Mouse (Mus musculus) heart, postnatal 25 days (tissue): ENCODE results near the gene Bpifa3. TPM values are rescaled to one million over a fixed set of nuclear protein-coding genes. Genes with fewer than 3 reads are reported as not detected.
"Not testable (repeated sequence)": the region's sequence is repeated elsewhere in the genome, so short reads cannot be mapped to it uniquely, and the experiment has no call there.

ENCODE experiments used
- DNase-seq: peaks from one replicate; pipeline ENCODE4 v3.0.0; 2022; ENCODE audit warnings: low spot score
- intact Hi-C: fragments of 180-260 bp; cut with DNase I; formaldehyde crosslinking; loops from one replicate; pipeline ENCODE4 v1.15.1; 2025
- total RNA-seq, 2 experiments: library from RNA; stranded (reverse); gene quantifications; 2 replicates each; pipeline ENCODE4 v1.2.3; 2021

The Bpifa3 gene
- not detected for total RNA-seq

- intact Hi-C loops: no loop called here
Measured at GRCm38 (mm10) chr2:154130120-154130519, at the start of gene Bpifa3. Bpifa3 (plus strand) TSS chr2:154130336.

GRCm38 (mm10) chr2:154097734-154098133 lies 32.4 kb upstream of the Bpifa3 start:
- intact Hi-C loops: loop anchor here (5.0 kb wide), 1 partner anchor 50 kb away; no protein-coding TSS in a partner anchor

More at GRCm38 (mm10) chr2:154130120-154130519, at the start of gene Bpifa3:
- no peak for DNase-seq

DNA sequence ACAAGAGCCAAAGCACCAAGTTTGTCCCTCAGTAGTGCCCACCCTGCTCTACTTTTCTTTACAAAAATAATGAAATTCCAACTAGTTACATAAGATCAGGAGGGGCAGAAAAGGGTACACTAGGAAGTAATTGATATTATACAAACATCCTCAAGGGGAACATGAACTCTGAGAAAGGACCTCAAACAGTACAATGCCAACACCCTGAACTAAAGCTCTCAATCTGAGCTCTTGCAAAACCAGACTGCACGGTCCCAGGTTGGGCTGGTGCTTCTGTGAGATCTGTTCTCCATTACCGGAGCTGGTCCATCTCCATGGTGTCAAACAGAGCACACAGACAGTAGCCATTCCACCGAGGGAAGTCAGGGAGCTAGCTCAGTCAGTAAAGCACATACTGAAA lies 12.8 kb upstream of the Bpifa3 start:
- intact Hi-C loops: no loop called here
- DNase-seq: no peak

More at GRCm38 (mm10) chr2:154097734-154098133, 32.4 kb upstream of the Bpifa3 start:
- no peak for DNase-seq

DNA sequence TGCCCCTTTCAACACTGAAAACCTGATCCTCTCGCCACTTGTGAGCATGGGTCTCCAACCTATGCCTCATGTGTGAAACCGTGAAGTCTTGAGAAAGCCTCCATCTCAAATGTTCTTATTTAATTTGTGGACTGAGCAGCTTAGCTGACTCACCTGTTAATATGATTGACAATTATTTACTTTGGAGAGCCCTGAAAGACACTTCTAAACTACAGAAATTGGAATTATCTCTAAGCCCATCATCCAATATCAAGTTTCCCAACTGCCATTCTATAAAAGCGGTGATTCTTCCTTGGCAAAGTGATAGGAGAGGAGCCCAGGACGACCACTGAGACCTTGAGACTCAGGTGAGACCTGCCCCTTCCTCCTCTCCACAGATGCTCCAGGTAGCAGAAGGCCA lies 12.4 kb downstream of the Bpifa3 start, which contains the start of gene Bpifa1:
Gene Bpifa1 (plus strand): TSS at position 301 of the 400 bp plus-strand sequence.
- intact Hi-C loops: no loop called here
- DNase-seq: no peak

DNA sequence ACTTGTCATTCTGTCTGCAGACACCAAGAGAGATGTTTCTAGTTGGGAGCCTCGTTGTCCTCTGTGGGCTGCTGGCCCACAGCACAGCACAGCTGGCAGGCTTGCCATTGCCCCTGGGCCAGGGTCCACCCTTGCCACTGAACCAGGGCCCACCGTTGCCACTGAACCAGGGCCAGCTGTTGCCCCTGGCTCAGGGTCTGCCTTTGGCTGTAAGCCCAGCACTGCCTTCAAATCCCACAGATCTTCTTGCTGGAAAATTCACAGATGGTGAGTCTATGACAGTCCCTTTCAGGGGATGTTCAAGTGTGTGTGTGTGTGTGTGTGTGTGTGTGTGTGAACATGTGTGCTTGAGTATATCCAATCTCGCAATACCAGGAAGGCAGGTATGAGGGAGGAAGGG lies 13.6 kb downstream of the Bpifa3 start:
- intact Hi-C loops: no loop called here
- no peak for DNase-seq

DNA sequence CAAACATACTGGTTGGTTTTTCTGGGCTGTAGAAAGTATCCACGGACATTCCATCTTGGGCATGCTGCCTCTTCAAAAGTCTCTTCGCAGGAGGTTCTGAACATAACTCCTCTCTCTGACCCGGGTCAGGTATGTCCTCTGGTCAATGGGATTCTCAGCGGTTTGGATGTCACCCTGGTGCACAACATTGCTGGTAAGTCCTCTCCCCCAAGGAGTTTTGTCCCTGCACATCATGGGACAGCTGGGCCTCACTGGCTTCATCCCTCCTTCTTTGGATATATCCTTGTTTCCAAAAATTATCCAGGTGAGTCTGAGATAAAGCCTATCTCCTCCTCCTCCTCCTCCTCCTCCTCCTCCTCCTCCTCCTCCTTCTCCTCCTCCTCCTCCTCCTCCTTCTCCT lies 17.4 kb downstream of the Bpifa3 start:
- intact Hi-C loops: no loop called here
- no peak for DNase-seq

DNA sequence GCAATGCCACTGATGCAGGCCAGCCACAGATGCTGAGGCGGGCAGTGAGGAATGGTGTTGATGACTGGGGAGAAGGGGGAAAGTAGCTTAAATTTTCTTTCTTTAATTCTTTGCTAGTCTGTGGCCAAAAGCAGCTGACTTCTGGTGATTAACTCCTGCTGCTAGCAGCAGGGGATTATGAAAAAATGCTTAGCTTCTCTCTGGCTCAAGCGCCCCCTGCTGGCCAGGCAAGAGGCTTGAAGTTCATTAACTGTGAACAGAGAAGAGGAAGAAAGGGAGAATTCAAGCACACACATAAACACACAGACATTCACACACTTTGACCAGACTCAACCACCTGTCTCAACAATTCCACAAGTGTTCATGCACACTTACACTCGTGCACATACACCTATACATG lies 28.3 kb downstream of the Bpifa3 start:
- DNase-seq: no peak
- intact Hi-C loops: loop anchor here (1.0 to 5.0 kb wide), 2 partner anchors 112 to 156 kb away; no protein-coding TSS in a partner anchor

GRCm38 (mm10) chr2:154162307-154162706 lies 32.2 kb downstream of the Bpifa3 start, which contains the start of gene Bpifa5:
Bpifa5 (plus strand) TSS chr2:154162607.
- no peak for DNase-seq
- intact Hi-C loops: no loop called here

GRCm38 (mm10) chr2:154163306-154163705 lies 33.2 kb downstream of the Bpifa3 start:
- DNase-seq: no peak
- intact Hi-C loops: no loop called here

- DNase-seq: no peak
- intact Hi-C loops: no loop called here
Measured at GRCm38 (mm10) chr2:154169172-154169571, 39.0 kb downstream of the Bpifa3 start.

- intact Hi-C loops: loop anchor here (5.0 kb wide), 2 partner anchors 36 to 126 kb away; no protein-coding TSS in a partner anchor
Measured at GRCm38 (mm10) chr2:154171621-154172020, 41.5 kb downstream of the Bpifa3 start.

GRCm38 (mm10) chr2:154173313-154173712 lies 43.2 kb downstream of the Bpifa3 start:
- intact Hi-C loops: loop anchor here (5.0 kb wide), 2 partner anchors 34 to 124 kb away; no protein-coding TSS in a partner anchor
- no peak for DNase-seq

More at GRCm38 (mm10) chr2:154171621-154172020, 41.5 kb downstream of the Bpifa3 start:
- no peak for DNase-seq

- intact Hi-C loops, DNase-seq: not testable (repeated sequence)
Measured at GRCm38 (mm10) chr2:154181900-154182299, 51.8 kb downstream of the Bpifa3 start.

GRCm38 (mm10) chr2:154183061-154183460 lies 52.9 kb downstream of the Bpifa3 start:
- DNase-seq, intact Hi-C loops: not testable (repeated sequence)

DNA sequence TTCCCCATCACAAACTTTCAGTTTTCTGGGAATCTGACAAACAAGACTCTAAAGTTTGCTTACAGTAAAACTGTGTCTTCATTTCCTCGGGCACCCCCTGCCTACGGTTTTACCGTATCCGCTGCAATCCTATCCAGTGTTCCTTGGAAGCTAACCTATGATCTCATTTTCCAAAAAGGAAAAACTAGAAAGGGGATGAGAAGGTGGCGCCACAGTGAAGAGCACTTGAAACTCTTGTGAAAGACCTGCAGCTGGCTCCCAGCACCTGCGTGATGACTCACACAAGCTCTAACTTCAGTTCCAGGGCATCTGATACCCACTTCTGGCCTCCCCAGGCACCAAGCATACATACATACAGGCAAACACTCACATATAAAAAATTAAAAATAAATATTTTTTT lies 55.2 kb downstream of the Bpifa3 start:
- intact Hi-C loops: no loop called here
- DNase-seq: no peak

DNA sequence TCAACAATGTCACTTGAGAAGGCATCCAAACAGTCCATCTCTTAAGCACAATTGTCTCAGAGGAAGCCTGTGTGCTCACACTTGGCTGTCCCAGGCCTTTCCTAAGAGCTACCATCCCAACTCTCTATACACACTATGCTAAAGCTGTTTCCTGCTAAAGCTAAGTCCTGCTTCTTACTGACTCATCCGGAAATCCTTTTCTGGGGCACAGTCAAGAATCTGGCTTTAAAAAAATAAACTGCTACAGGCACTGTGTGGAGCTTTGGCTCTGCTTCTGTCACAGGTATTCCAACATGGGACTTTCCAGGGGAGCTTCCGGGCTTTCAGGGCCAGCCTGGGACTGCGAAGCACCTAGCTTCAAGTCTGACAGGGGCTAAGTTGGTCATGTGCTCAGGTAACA lies 55.6 kb downstream of the Bpifa3 start:
- intact Hi-C loops: no loop called here
- DNase-seq: no peak

- no peak for DNase-seq
- intact Hi-C loops: no loop called here
Measured at GRCm38 (mm10) chr2:154187468-154187867, 57.3 kb downstream of the Bpifa3 start.

Other genes with a start within 250 kb of the Bpifa3 start
- not detected for gene Bpifb6, start 229.9 kb upstream of the Bpifa3 start, total RNA-seq
- gene Bpifb3, start 212.1 kb upstream of the Bpifa3 start, total RNA-seq: not detected
- not detected for gene Bpifb4, start 192.1 kb upstream of the Bpifa3 start, total RNA-seq
- not detected for gene Bpifa6, start 155.4 kb upstream of the Bpifa3 start, total RNA-seq
- gene Bpifa2, start 122.1 kb upstream of the Bpifa3 start, total RNA-seq: not detected
- gene Bpifa1, start 12.5 kb downstream of the Bpifa3 start, total RNA-seq: not detected
- gene Bpifa5, start 32.3 kb downstream of the Bpifa3 start, total RNA-seq: not detected
- under 1 TPM in 1 of 2 experiments, not detected in 1; 0.17 TPM for gene Bpifb1, start 60.5 kb downstream of the Bpifa3 start, total RNA-seq
- gene Bpifb5, start 93.4 kb downstream of the Bpifa3 start, total RNA-seq: not detected
- gene Bpifb9a, start 127.5 kb downstream of the Bpifa3 start, total RNA-seq: not detected
- not detected for gene Bpifb9b, start 176.9 kb downstream of the Bpifa3 start, total RNA-seq
- gene Cdk5rap1, start 242.7 kb downstream of the Bpifa3 start, total RNA-seq: 10 to 100 TPM; 23.1 to 25.6 TPM